Comparison of ENCODE assay signal across 8 mouse cellular contexts in genomic region chr10:105572829-105573228, GRCm38 (mm10). TPM values are rescaled to one million over a fixed set of nuclear protein-coding genes. Genes with fewer than 3 reads are reported as not detected.
A peak's percentile ranks its signal among the peaks of the same experiment; 100 is the strongest.
DNase-seq lines count a peak whose midpoint lies in the region; ATAC-seq and TF ChIP-seq lines count a peak whose summit lies in the region.

No protein-coding gene starts in this region.

- 0 out of 2 replicates have a peak, but pooled peaks cover 3% of the 10 kb centered on the region for H3K36me3 ChIP-seq in kidney, embryonic 15.5 days
- no peaks in the 10 kb centered on the region for H3K36me3 ChIP-seq in heart, embryonic 13.5 days
- no peaks in the 10 kb centered on the region for H3K36me3 ChIP-seq in liver, embryonic 14.5 days (replicated peaks; ENCODE audit: control insufficient read depth, insufficient read depth, low read depth)

- no peaks in the 10 kb centered on the region for H3K9me3 ChIP-seq in kidney, embryonic 15.5 days (replicated peaks)
- no peaks in the 10 kb centered on the region for H3K9me3 ChIP-seq in heart, embryonic 13.5 days
- H3K9me3 ChIP-seq in liver, embryonic 14.5 days (ENCODE audit: control insufficient read depth, low read length), result no peaks in the 10 kb centered on the region

- H3K4me3 ChIP-seq in kidney, embryonic 15.5 days (replicated peaks), result peak overlapping the region; percentile 85
- H3K4me3 ChIP-seq in heart, embryonic 13.5 days, result peak overlapping the region; percentile 86
- H3K4me3 ChIP-seq in liver, embryonic 14.5 days (ENCODE audit: insufficient read depth in 1 of 2, low read depth in 2 of 2, low read length in 2 of 2), result peak overlapping the region; percentile 51 to 72

- TF ChIP-seq CTCF in liver, embryonic 14.5 days (IDR thresholded peaks at IDR 0.05; ENCODE audit: low read depth), result no peak

- under 1% methylated on average over 16 of the region's 16 CpGs for WGBS in kidney, embryonic 15.5 days
- 4% methylated on average over 16 of the region's 16 CpGs for WGBS in heart, embryonic 13.5 days
- 3% methylated on average over 16 of the region's 16 CpGs for WGBS in liver, embryonic 14.5 days (ENCODE audit: insufficient replicate concordance)

- H3K9ac ChIP-seq in kidney, embryonic 15.5 days, result peak overlapping the region; percentile 39; the same call in 1 of the 2 replicates
- H3K9ac ChIP-seq in heart, embryonic 13.5 days, result peak overlapping the region; percentile 89
- H3K9ac ChIP-seq in liver, embryonic 14.5 days (replicated peaks), result no peak overlapping the region

- no peak for DNase-seq in kidney, adult 9 months
- DNase-seq in liver, embryonic 14.5 days (ENCODE audit: low read depth in 3 of 3, low spot score in 3 of 3), result no peak
- DNase-seq in spleen, postnatal 10 days (ENCODE audit: low spot score in 2 of 2), result no peak
- no peak for DNase-seq in frontal cortex, postnatal 14 days (ENCODE audit: low spot score in 2 of 2)
- no peak for DNase-seq in left cerebral cortex, adult 18-20 months (ENCODE audit: low spot score in 2 of 2)

- peaks cover 30% of the 10 kb centered on the region for H3K4me1 ChIP-seq in kidney, embryonic 15.5 days
- H3K4me1 ChIP-seq in heart, embryonic 13.5 days, result peaks cover 34% of the 10 kb centered on the region
- H3K4me1 ChIP-seq in liver, embryonic 14.5 days (replicated peaks; ENCODE audit: control insufficient read depth in 2 of 2, insufficient read depth in 2 of 2, low read length in 1 of 2), result peaks cover 3 to 11% of the 10 kb centered on the region in 2 experiments; a peak in 3 of 4 replicates

- TF ChIP-seq EP300 in liver, embryonic 14.5 days (IDR thresholded peaks at IDR 0.05; ENCODE audit: low read depth), result no peak

- H3K4me2 ChIP-seq in kidney, embryonic 15.5 days, result peak overlapping the region; percentile 91
- peak overlapping the region; percentile 98 for H3K4me2 ChIP-seq in heart, embryonic 13.5 days
- peak overlapping the region; percentile 99 for H3K4me2 ChIP-seq in liver, embryonic 14.5 days (ENCODE audit: low read depth)

- H3K27ac ChIP-seq in kidney, embryonic 15.5 days, result no peak overlapping the region
- H3K27ac ChIP-seq in heart, embryonic 13.5 days (replicated peaks), result no peak overlapping the region
- no peak overlapping the region for H3K27ac ChIP-seq in liver, embryonic 14.5 days

- H3K27me3 ChIP-seq in kidney, embryonic 15.5 days, result 0 out of 2 replicates have a peak, but pooled peaks cover 2% of the 10 kb centered on the region
- no peaks in the 10 kb centered on the region for H3K27me3 ChIP-seq in heart, embryonic 13.5 days (replicated peaks)
- H3K27me3 ChIP-seq in liver, embryonic 14.5 days (ENCODE audit: control insufficient read depth, insufficient read depth, low read length), result peaks cover 4% of the 10 kb centered on the region

- ATAC-seq in kidney, embryonic 15.5 days (replicated peaks; ENCODE audit: low FRiP score), result no peak
- ATAC-seq in activated CD4-positive, CD25-positive, alpha-beta regulatory T cell, adult 4 months, result peak; percentile 14
- ATAC-seq in heart, embryonic 13.5 days (ENCODE audit: extremely low read depth, insufficient number of reproducible peaks, low FRiP score, low TSS enrichment), result no peak
- ATAC-seq in liver, embryonic 14.5 days (ENCODE audit: insufficient read depth), result no peak

RNA-seq across cellular contexts. Expression of gene Tmtc2, which starts 1.4 kb away (rescaled TPM):
- polyA plus RNA-seq in kidney, embryonic 15.5 days (2015; fragmentation: Nextera tagmentation; extraction: Ambion mirVana), result 9.9 and 10.8 TPM in 2 replicates
- polyA plus RNA-seq in activated CD4-positive, CD25-positive, alpha-beta regulatory T cell, adult 4 months (2017; shearing (Covaris generic)), result not detected
- 4.4 and 4.5 TPM in 2 replicates for polyA plus RNA-seq in heart, embryonic 13.5 days (2015; fragmentation: Nextera tagmentation; extraction: Ambion mirVana)
- 0.32 and 0.44 TPM in 2 replicates for polyA plus RNA-seq in liver, embryonic 14.5 days (2012; rRNA removed)
- polyA plus RNA-seq in liver, embryonic 14.5 days (2014; fragmentation: Nextera tagmentation; extraction: Ambion mirVana), result 0.33 and 0.42 TPM in 2 replicates
- total RNA-seq in left cerebral cortex, adult 18-20 months (2021), result 10 to 100 TPM in 1 of 2 experiments, 1 to 10 TPM in 1; 9.7 to 11.0 TPM
